Mouse (Mus musculus): ENCODE data around the gene Col9a2.

Col9a2 gene

DNA sequence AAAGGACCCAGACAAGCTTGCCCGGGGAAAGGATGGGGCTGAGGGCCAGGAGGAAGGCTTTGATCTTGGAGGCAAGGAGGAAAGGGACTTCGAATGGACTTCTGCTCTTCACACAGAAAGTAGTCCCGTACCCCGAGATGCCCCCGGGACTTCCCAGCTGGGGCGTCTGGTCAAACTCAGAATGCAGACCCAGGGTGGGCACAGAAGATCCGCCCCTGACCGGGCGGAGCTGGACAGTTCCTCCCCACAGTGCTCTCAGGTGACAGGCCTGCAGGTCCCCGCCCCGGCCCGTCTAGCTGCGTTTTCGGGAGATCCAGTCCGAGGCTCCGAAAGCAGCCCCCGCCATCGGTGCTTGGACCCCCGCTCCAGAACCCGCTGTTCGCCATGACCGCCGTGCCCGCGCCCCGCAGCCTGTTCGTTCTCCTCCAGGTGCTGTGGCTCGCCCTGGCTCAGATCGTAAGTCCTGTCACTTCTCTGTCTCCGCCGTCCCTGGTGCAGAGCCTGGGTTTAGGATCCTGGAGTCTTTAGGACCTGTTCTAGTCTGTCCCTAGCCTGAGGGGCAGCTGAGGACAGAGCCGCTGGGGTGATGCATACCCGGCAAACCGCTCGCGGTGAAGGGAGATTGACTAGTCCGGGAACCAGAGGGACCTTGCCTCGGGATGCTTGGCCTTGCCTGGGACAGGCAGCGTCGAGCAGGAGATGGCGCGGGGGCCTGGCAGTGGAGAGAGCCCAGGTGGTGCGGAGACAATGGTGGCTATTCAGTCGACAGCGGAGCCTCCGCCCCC lies at the start of gene Col9a2:
Col9a2 (plus strand) TSS at position 55 of the 785 bp plus-strand sequence.
- no peak for DNase-seq (ENCODE audit: low spot score in 2 of 2)

DNA sequence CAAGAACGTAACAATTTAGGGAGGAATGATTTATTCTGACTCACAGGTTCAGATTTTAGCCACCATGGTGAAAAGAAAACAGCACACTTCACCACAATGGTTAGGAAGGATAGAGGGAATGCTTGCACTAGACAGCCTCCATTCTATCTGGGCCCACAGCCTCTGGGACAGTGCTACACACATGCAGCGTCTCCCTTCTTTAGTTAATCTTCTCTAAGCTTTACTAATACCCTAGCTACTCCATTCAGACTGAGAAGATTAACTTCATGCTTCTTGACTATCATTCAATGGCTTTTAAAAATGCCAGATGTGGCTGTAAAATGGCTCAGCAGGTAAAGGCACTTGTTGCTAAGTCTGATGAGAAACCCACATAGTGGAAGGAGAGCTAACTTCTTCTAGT lies 46.9 kb upstream of the Col9a2 start:
- no peak for DNase-seq (ENCODE audit: low spot score in 2 of 2)

DNA sequence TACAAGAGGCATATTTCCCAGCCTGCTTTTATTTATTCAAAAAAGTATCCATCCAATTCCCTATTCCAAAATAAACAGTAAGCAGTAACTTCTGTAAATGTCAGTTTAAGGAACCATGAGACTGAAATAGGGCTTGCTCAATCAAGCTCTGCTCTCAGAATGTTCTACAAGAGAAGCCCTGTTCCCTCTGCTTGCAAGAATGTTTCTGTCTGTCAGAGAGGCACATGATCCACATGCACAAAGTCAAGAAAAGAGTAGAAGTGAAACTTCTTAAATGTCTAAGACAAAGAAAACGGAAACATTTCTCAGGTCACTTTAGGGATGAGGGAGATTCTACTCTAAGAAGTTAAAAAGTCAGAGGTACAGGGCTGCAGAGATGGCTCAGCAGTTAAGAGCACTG lies 46.2 kb upstream of the Col9a2 start:
- no peak for DNase-seq (ENCODE audit: low spot score in 2 of 2)

- no peak for DNase-seq (ENCODE audit: low spot score in 2 of 2)
These were observed 43.3 kb upstream of the Col9a2 start for GRCm38 (mm10) chr4:120995911-120996310.

DNA sequence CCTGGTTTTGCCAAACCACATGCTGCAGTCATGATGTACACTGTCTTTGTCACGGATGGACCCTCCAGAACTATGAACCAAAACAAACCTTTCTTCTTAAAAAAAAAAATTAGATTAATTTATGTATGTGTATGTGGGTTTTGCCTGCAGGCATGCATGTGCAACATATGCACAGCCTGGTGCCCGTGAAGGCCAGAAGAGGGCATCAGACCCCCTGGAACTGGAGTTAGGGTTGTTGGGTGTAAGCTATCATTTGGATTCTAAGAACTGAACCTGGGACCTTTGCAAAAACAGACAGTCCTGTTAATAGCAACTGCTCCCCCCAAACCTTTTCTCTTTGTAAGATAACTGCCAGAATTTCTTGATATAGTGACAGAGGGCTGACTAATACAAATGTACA lies 38.1 kb upstream of the Col9a2 start:
- no peak for DNase-seq (ENCODE audit: low spot score in 2 of 2)

GRCm38 (mm10) chr4:121001659-121002058 lies 37.5 kb upstream of the Col9a2 start:
- DNase-seq (ENCODE audit: low spot score in 2 of 2), result no peak

- DNase-seq (ENCODE audit: low spot score in 2 of 2), result no peak
These were observed 36.6 kb upstream of the Col9a2 start for GRCm38 (mm10) chr4:121002400-121003171.

DNA sequence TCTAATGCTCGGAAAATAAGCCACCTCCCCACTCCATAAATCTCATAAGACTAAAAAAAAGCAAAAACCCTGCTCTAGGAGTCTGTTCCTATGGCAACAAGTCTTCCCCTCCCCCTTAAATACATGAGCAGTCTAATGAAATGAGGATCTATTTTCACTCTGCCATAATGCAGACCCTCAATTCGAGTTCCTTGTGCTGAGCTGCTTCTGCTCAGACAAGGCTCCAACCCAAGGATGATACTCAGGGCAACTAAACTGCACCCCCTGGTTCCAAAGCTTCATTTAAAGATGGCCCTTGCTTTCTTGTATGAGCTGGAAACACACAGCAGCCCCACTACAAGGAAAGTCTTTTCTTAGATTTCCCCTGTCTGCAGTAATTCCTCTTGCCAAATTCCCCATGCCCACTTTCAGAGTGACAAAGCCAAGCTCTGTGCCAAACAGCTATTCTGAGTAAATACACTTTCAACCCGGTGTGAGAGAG lies 35.5 kb upstream of the Col9a2 start:
- DNase-seq (ENCODE audit: low spot score in 2 of 2), result no peak

DNA sequence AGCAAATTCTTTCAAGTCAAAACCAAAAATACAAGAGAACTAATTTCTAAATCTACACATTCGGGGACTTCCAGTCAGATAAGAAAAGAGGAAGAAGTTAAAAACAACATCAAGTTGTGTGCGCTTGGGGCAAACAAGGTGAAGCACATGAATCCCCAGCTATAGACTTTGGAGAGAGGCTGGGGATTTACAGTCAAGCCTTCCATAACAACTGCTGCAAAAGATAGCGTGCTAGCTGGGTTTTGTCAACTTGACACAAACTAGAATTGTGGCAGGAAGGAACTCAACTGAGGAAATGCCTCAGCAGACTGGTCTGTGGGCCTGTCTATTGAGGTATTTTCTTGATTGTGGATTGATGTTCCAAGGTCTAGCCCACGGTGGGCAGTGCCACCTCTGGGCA lies 34.5 kb upstream of the Col9a2 start:
- no peak for DNase-seq (ENCODE audit: low spot score in 2 of 2)

GRCm38 (mm10) chr4:121007006-121007405 lies 32.2 kb upstream of the Col9a2 start:
- DNase-seq (ENCODE audit: low spot score in 2 of 2), result no peak

- DNase-seq (ENCODE audit: low spot score in 2 of 2), result no peak
These were observed 31.0 kb upstream of the Col9a2 start for GRCm38 (mm10) chr4:121008071-121008745.

DNA sequence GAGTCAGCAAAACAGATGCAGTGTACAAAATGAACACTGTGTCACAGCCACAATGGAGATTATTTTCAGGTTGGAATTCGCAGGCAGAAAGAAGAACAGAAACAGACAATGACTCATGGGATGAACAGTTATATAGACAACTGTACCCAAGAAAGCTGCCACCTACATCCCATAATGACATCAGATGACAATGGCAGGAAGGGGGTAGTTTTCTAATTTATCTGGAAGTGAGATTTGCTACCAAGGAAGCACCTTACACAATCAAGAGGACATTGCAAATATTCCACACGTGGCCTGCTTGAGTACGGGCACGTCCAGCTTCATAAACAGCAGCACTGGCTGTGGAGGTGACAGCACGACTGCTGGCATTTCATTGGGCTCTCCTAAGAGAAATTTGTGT lies 30.0 kb upstream of the Col9a2 start:
- DNase-seq (ENCODE audit: low spot score in 2 of 2), result no peak

DNA sequence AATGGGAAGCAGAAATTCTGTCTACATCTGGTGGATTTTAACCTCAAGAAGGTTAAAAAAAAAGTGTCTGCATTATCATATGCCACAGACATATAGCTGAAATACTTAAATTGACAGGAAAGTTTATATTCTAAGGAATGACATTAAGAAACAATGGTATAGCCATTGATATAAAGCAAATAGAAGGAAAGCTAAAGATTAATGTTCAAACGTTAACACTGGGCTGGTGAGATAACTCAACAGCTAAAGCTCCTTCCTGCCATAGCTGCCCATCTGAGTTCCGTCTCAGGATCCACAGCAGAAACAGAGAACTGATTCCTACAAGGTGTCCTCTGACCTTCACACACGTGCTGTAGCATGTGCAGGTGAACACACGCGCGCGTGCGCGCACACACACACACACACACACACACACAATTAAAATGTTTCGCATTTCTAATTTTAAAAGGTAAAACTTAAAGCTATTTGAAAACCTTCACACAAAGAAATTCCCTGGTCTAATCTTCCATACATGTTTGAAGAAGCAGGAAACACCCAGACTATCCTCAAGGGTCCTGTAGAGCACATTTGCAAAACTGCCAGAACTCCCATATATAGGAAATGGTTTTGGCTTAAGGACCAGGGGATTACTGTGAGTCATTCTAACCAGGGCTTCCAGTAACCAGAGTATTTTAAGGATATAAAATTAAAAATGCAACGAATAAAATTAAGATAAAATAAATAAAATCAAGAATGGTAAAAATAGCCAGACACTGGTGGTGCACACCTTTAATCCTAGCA lies 28.2 kb upstream of the Col9a2 start:
- DNase-seq (ENCODE audit: low spot score in 2 of 2), result no peak

- DNase-seq (ENCODE audit: low spot score in 2 of 2), result no peak
These were observed 24.5 kb upstream of the Col9a2 start for GRCm38 (mm10) chr4:121014594-121015267.

GRCm38 (mm10) chr4:121015268-121015659 lies 23.9 kb upstream of the Col9a2 start:
- DNase-seq (ENCODE audit: low spot score in 2 of 2), result no peak

- peak in 1 of 2 experiments; percentile 36 for DNase-seq (ENCODE audit: low spot score in 2 of 2)
These were observed 22.9 kb upstream of the Col9a2 start for GRCm38 (mm10) chr4:121016021-121016898.

- peak; percentile 97 for DNase-seq (ENCODE audit: low spot score in 2 of 2)
These were observed 22.1 kb upstream of the Col9a2 start, which contains the start of gene Smap2 for GRCm38 (mm10) chr4:121016928-121017657. Gene Smap2 (minus strand): TSS chr4:121017247.

DNA sequence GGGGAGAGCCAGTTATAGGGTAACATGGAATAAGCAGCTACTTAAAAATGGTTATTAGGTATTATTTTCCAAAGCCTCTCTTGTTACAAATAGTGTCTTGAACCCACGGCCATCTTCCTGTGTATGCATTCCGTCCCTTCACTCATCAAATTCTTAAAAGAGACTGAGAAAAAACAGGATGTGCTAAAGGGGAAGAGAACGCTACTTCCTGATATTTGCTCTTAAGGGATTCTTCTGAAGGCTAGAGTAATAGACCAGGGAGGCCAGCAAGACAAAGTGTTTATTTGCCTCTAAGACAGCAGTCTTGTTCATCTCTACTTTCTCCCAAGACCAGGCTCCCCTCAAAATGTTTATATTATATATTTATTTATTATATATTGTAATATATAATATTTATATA lies 20.9 kb upstream of the Col9a2 start:
- no peak for DNase-seq (ENCODE audit: low spot score in 2 of 2)
